Mouse (Mus musculus) adrenal gland, adult 18-20 months (tissue): ENCODE data around the gene Spx. TPM values are rescaled to one million over a fixed set of nuclear protein-coding genes. Genes with fewer than 3 reads are reported as not detected.

Experiments used
- DNase-seq, 2 experiments: peaks; one replicate each; pipeline ENCODE4 v3.0.0; 2021 to 2022; ENCODE audit warnings: low spot score in 2 of 2
- long read RNA-seq, 2 experiments: library from polyadenylated mRNA; stranded (forward); transcript quantifications; one replicate each; pipeline ENCODE4 v2.0.0; 2021
- total RNA-seq, 2 experiments: library from RNA; stranded (reverse); gene quantifications; 1 replicate in 1 of 2; 2 replicates in 1 of 2; pipeline ENCODE4 v1.2.3; 2021

Gene Spx
- under 1 TPM; 0.19 to 0.33 TPM for total RNA-seq
- long read RNA-seq, experiment 1: 0 reads
- long read RNA-seq, experiment 2, partial matches to known transcripts: 0 of 1 reads
- long read RNA-seq, experiment 2, other reads (novel, unspliced or antisense): 1 of 1 reads

DNA sequence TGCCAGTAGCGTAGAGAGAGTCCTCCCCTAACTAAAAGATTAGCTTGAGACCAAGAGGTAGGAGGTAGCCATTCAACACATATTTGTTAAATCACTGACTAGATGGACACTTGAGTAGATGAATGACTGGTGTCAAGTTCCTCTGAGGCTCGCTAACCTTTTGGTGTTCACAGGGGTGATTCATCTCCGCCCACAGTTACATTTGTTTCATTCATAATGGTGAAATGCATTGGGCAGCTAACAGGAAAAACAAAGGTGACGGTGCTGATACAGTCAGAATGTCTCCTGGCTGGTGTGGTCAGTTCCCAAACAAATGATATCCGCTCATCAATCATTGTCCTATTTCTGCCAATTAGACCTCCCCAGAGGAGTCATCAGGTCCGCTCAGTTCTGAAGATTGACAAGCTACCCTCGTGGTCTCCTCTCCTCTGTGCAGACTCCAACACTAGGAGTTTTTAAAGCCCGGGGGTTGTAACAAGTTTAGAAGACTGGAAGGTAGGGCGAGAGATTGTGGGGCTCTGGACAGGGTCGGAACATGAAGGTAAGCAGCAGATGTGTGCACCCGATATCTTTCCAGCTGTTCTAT lies at the start of gene Spx:
Spx (plus strand) TSS at position 536 of the 586 bp plus-strand sequence.
- DNase-seq: no peak

DNA sequence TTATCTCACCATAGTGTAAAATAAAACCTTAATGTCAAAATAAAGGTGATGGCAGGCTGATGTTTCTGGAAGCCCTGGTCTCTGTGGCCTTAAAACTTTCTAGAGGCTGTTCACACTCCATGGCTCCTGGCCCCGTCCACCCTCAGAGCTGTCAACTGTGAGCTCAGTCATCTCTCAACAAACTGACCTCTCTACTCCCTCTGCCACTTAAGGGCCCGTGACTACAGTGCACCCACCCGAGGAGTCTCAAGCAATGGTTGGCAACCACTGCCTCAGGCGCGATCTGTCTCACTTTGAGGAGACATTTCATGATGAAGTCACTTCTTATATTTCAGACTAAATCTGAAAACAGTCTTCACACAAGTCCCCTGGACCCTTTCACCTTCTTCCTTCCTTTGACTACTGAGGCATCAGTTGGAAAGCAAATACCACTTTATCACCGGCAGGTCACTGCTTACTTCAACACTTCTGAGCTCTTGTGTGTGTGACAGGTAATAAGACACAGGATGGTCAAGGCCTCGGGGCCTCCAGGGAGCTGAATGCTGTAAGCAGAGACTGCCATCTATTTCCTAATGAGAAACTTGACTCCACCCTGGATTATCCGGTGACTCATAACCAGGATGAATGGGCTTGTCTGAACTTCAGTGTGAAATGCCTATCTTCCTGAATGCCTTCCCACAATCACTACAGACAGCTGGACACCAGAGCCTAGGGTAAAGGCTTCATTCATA lies 47.3 kb upstream of the Spx start:
- DNase-seq: no peak

DNA sequence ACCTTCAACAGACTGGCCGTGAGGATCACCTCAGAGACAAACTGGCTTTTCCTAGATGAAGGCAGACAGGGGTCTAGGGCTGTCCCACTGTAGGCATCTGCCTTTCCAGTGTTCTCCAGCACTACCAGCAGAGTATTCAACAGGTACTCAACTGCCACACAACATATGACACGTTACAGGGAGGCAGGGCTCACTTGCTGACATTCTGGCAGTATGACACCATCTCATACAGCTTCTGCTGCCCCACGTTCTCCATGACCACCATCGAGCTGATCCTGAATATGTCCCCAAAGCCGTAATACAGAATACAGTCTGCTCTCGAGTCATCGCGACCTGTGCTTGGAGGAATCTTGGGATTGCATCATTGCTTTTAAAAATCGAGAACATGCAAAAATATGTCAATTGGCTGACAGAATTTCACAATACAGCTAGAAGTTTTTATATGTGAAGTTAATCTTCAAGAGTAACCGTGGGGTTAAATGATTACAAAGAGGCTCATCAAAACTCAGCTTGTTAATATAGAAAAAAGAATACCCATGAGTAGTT lies 46.7 kb upstream of the Spx start:
- no peak for DNase-seq

DNA sequence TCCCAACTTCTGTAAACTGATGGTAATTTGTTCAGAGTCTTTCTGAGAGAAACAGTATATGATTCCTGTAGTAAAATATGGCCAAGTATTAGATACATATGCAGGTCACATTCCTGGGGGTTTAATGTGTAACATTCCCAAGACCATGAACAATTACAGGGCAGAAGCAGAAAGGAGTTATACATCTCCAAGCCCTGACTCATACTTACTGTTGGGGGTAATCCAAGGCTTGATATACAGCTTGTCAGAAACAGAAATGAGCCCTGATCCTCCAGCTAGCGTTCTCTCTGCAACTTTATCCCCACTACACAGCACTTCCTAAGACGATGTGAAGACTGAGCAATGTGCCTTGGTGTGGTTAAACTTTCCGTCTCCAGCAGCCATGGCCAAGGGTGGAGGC lies 45.7 kb upstream of the Spx start:
- DNase-seq: no peak

DNA sequence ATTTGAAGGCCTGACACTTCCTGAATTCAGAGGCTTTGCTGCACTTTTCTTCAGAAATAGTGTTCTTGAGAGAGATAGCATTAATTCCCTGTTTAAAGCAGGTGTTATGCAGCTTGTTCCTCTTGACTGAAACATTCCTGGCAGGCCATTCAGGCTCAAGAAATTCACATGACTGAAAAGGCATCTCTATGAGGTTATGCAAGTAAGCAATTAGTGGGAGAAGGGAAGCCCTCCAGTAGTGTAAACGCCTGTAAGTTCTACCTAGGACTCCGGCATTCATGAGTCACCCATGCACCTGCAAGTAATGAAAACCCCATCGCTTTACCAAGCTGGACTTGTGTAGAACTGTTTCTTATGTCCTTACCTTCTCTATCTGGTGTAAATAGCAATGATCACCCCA lies 43.7 kb upstream of the Spx start:
- DNase-seq: no peak

DNA sequence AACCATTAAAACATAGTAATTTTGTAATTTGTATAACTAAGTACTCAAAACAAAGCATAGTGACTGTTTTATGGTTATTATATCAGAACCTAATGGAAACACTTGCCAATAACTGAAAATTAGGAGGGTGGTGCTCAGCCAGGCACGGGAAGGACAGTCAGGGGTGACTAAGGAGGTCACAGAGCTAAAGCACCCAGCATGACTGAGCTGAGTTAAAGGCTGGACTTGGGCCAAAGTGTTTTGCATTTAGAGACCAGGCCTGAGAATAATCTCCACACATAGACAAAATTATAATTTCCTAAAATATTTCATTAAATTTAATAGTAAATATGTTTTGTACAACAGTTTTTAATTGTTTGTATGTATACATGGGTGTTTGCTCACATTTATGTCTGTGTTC lies 36.2 kb upstream of the Spx start:
- DNase-seq: no peak

DNA sequence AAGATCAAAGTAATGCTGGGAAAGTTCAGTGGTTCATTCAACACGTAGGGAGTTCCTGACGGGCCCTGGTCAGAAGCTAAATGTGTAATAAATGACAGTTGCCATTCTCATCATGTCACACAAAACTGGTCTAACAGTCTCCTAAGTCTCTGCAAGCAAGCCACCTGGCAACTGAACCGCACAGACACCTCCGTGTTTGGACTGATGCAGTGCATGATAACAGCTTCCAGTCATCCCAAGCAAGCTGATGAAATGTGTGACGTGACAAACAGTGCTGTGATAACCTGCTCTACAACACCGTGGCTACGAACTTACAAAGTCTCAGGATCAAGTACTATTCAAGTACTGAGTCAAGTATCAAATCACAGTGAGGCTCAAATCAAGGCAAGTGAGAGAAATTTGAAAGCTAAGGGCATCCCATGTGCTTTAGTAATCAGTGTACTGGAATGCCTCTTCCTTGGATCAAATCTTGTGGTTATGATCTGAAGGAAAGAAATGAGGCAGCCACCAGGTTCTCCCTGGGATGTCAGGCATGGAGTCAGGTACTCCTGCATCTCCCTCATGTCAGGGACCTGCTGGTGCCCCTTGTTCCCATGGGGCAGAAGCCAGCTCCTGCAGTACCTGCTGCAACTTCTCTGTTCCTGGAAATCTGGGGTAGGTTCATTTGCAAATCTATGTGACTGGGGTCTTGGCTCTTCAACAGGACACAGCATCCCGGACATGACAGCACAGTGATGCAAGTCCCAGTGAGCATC lies 34.5 kb upstream of the Spx start:
- no peak for DNase-seq

DNA sequence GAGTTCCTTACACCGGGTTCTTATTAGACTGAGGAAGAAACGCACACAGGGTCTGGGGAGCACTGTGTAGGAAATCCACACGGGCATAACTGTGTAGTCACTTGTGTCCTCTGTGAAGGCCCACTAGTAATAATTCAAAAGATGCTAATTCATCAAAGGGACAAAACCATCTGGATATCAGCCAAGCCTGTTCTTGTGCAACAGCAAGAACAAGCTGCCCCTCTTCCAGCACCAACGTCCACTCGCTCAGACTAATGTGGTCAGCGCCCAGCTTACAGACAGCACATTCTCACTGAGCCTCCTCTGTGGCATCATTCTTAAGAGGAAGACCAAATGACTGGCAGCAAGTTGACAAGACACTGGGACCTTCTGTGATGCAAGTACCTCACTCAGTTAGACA lies 33.3 kb upstream of the Spx start:
- DNase-seq: no peak

DNA sequence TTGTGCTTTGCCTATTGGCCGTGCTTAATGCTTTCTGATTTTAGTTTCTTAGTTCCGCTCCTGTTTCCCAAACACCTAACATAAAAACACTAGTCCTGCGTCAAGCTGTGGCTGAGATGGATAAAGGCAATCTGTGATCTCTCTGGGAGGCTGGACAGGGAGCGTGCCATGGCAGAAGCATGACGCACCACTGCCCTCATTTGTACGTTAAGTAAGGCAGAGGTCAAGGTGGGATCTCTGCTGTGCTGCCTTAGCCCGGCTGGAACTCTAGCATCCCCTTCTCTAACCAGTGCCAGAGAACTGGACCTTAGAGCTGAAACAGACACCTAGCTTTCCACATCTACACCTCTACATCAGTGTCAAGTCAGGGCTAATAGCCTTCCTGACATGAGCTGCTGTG lies 31.6 kb upstream of the Spx start:
- DNase-seq: no peak

DNA sequence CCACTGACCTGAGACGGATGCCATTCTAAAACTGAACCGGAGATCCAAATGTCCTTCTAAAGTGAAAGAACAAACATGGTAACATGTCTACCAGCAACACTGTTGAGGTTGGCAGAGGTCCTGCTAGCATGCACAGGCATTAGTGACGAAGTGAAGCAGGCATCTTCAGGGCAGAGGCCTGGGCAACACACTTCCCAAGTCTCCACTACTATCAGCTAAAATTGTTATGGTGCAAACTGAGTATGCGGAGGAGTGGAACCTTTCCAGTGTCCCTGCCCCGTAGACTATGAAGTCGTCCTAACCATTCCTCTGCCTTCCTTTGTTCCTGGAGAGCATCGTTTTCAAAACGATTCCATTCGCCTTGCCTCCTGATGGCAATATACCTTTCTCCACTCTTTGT lies 28.7 kb upstream of the Spx start:
- DNase-seq: no peak

DNA sequence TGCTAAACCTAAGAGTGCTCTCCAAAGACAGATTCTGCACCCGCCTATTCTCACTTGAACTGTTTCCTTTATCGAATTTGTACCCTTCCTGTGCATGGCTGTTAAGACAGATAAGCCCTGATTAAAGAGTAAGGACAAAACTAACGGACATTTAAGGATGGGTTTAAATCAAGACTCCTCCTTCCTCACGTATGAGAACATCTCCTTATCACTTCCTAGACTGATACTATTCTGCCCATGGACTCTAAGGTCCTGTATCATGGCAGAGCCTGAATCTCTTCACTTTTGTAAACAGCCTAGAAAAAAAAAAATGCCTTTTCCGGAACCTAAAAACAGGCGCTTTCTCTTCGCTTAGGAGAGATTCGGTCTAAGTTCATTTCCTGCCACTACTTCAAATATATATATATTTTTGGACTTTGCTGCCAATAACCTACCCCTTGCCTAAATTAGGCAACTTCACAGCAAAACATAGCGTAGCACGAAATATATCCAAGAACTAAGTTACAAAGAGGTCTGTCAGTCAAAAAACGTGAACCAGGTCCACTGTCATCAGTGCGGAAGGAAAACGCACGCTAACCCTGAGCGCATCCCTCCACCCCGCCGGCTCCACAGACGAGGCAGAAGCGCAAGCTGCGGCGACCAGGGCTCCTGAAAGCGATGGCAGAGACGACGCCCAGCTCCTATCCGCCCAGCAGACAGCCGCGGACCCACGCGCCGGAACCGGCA lies 26.8 kb upstream of the Spx start:
- no peak for DNase-seq

DNA sequence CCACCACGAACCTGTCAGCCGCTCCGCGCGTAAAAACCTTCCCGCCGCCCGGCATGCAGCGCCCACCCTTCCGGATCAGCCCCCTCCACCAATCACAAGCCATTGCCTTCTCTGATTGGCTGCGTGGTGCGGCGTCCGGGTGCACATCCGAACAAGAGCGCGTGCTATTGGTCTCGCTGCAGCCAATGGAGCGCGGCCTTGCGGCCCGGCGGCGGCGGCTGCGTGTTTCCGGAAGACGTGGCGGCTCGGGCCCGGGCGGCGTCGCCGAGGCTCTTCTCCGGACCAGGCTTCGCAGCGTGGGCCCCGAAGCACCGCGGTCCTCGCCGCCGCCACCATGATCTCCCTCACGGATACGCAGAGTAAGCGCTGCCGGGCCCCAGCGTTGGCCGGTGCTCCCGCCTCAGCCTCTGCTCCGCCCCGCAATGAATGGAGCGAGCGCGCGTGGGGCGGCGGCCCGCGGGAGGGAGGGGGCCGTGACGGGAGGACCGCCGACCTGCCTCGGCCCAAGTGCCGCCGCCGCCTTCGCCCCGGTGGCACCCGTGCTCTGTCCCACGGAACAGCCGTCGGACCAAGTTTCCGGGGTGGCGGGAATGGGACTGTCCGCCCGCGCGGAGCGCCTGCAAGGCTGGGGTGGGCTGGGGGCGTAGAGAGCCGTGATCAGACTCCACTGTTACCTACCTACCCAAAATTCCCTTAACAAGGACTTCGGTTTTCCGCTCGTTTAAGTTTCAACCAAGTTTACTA lies 26.1 kb upstream of the Spx start, which contains the start of the genes Recql and Golt1b:
Recql (minus strand) TSS at position 77 of the 744 bp plus-strand sequence.
Golt1b (plus strand) TSS at position 211 of the 744 bp plus-strand sequence.
- DNase-seq: peak; percentile 98 to 99

DNA sequence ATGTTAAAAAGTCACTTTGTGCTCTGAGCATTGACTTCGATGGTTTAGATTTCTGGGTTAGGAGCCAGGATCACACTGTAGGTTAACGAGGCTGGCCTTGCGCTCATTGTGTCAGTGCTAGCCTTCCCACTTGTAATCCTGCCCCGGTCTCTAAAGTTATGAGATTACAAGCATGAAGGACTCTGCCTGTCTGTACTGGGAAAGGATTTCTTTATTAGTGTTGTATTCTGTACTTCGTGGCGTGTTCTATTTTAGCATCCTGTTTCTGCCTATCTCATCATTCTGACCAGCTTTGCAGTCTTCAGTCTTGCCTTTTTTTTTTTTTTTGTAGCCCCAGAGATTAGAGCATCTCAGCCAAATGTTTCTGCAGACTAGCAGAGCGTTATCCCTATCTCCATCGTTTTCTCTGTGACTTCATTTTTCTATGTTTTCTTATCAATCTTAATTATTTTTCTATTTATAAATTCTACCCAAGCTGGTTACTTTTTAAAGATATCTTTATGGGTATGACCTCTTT lies 25.4 kb upstream of the Spx start:
- no peak for DNase-seq

DNA sequence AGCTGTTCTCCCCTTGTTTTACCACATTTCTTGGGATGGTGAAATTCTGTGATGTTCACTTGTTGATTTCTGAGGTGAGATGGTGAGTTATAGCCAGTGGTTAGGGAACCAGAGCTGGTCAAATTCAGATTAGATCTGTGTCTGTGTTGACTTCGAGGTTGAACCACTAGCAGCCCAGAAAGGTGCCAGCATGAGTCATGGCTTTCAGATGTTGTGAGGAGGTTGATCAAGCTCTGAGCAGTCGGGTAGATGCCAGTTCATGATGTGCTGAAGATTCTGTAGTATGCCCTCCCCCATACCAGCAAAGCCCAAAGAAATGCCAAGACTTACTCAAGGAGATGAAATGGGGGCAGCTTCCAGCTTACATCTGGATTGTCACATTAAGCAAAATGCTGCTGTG lies 24.1 kb upstream of the Spx start:
- no peak for DNase-seq

DNA sequence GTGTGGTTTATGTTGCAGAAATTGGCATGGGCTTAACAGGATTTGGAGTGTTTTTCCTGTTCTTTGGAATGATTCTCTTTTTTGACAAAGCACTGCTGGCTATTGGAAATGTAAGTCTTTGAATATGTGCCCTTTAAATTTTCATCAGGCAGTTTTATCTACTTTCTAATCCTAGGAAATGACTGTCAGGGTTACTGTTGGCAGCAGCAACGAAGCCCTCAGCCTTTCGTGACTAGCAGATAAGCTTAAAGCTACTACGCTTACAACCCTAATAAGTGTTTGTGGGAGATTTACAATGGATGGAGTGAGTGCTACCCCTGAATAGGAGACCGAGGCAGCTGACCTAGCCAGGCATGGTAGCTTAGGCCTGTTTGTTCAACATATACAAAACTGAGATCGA lies 20.9 kb upstream of the Spx start:
- no peak for DNase-seq

DNA sequence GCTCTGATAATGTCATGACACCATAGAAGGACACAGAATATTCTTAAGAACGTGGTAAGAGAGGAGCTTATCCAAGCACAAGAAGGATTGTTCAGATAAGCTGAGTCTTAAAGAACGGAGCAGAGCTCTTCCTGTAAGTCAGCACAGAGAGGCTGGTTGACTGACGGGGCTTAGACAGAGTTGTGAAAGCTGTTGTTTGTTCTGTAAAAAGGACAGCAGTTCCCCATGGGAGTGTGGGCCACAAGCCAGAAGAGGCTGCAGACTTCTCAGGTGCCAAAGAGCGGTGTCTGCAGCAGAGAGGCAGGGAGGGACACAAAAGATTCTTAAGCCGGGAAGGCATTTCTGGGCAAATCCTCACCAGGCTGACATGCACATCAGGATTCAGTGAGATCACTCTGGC lies 18.6 kb upstream of the Spx start:
- DNase-seq: no peak

DNA sequence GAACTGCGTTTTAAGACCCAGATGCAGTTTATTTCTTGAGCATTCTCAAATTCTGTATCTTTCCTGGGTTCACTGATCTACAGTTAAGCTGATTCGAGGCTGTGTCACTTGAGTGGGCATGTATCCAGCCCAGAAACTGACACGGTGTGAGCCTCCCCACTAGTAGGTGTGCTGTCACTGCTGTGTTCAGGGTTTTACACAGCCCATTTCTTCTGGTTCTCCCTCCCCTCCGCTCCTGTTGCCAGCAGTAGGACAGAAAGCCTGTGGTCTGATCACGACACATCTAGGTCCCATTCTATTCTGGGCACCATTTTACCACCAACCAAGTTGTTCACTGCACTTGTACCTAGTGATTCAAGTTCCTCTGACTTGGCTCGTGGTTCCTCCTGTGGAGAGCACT lies 17.5 kb upstream of the Spx start:
- DNase-seq: no peak

DNA sequence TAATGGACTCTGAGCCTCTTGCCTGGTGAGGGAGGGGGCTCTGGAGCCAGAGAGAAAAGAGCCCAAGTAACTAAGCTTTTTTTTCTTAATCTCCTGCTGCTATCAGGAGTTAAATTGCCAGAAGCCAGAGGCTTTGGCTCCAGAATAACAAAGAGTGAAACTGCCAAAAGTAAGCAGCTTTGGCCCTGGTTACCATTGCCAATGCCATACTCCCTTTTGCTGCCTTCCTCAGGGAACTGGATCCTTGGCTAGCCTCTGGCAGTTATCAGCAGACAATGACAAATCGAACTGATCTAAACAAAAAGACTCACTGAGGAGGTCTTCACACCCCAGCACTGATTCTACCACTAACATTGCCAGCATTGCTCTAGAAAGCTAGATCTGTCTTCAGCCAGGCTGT lies 2.1 kb upstream of the Spx start:
- no peak for DNase-seq

DNA sequence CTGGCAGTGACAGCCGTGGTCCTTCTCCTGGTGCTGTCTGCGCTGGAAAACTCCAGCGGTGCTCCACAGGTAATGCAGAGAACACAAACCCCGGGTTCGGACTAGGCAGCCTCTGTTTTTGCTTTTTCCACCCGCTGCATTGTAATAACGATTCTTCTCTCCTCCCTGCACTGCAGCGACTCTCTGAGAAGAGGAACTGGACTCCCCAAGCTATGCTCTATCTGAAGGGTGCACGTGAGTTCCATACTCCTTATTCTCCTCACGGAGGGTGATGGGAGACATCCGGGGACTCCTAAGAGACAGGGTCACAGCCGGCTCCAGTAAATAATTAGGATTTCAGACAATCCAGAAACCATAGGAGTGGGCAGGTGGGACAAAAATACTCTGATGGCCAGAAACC lies 604 bp downstream of the Spx start:
- DNase-seq: no peak

DNA sequence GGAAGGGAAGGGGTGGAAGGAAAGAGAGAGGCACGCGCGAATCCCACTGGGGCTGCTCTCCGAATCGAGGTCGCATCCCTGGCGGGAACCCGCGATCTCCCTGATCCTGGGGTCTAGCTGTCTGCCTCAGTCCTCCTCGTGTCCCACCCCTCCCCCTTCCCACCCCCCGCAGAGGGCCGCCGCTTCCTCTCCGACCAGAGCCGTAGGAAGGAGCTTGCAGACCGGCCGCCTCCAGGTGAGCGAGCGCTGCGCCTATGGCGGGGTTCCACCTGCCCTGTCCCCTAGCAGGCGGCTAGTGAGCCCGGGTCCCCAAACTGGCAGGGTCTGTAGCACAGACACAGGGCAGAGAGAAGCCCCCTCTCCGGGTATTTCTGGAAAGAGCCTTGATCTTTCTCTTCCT lies 1.4 kb downstream of the Spx start:
- no peak for DNase-seq
